Mouse (Mus musculus) MEL (cell line): ENCODE results near the gene Vmp1. TPM values are rescaled to one million over a fixed set of nuclear protein-coding genes. Genes with fewer than 3 reads are reported as not detected.

ENCODE experiments used
- DNase-seq: peaks from one replicate; pipeline ENCODE4 v3.0.0; 2011; ENCODE audit warnings: low read depth, low spot score
- H3K27ac ChIP-seq: 2 replicates; pipeline ENCODE4 v1.5.1; 2012; ENCODE audit warnings: low read depth, mild to moderate bottlenecking, control low read depth, low read length, moderate library complexity; ENCODE audit not compliant: control insufficient read depth
- H3K27me3 ChIP-seq, 2 experiments: fragments of 150-350 bp in 1 of 2; sonication (generic) in 1 of 2; 2 replicates each; pipeline ENCODE4 v1.6.1; 2012; ENCODE audit warnings: low read length in 2 of 2, mild to moderate bottlenecking in 2 of 2, improper control_type of control experiment in 1 of 2, moderate library complexity in 1 of 2; ENCODE audit not compliant: insufficient read depth in 2 of 2, control insufficient read depth in 1 of 2
- H3K36me3 ChIP-seq, 2 experiments: 2 replicates each; pipeline ENCODE4 v1.6.1; 2012 to 2014; ENCODE audit warnings: low read length in 2 of 2, improper control_type of control experiment in 1 of 2, inconsistent platforms in 1 of 2, mild to moderate bottlenecking in 1 of 2; ENCODE audit not compliant: insufficient read depth in 2 of 2, control insufficient read depth in 1 of 2
- H3K4me1 ChIP-seq, 2 experiments: fragments of 150-350 bp in 1 of 2; sonication (generic) in 1 of 2; 2 replicates each; pipeline ENCODE4 v1.6.1; 2012; ENCODE audit warnings: low read length in 2 of 2, improper control_type of control experiment in 1 of 2, mild to moderate bottlenecking in 1 of 2; ENCODE audit not compliant: insufficient read depth in 2 of 2, control insufficient read depth in 1 of 2
- H3K4me3 ChIP-seq, 2 experiments: fragments of 150-350 bp in 1 of 2; sonication (generic) in 1 of 2; 2 replicates each; pipeline ENCODE4 v1.5.1; 2012; ENCODE audit warnings: low read depth in 2 of 2, low read length in 2 of 2, mild to moderate bottlenecking in 2 of 2, moderate library complexity in 2 of 2, control low read depth in 1 of 2, improper control_type of control experiment in 1 of 2; ENCODE audit not compliant: control insufficient read depth in 1 of 2, insufficient read depth in 1 of 2
- H3K79me2 ChIP-seq: 2 replicates; pipeline ENCODE4 v1.6.1; 2012; ENCODE audit warnings: mild to moderate bottlenecking, low read length, moderate library complexity; ENCODE audit not compliant: control insufficient read depth, poor library complexity, insufficient read depth
- H3K9ac ChIP-seq: 2 replicates; pipeline ENCODE4 v1.6.1; 2012; ENCODE audit warnings: low read depth, mild to moderate bottlenecking, control low read depth, low read length, moderate library complexity; ENCODE audit not compliant: control insufficient read depth, poor library complexity, severe bottlenecking
- H3K9me3 ChIP-seq: fragments of 150-350 bp; sonication (generic); replicated peaks from 2 replicates; pipeline ENCODE4 v1.6.1; 2012; ENCODE audit warnings: mild to moderate bottlenecking, low read length, improper control_type of control experiment, moderate library complexity; ENCODE audit not compliant: insufficient read depth
- BHLHE40 ChIP-seq: IDR thresholded peaks from 2 replicates; pipeline ENCODE4 v1.6.1; 2012; ENCODE audit warnings: low read depth, mild to moderate bottlenecking, inconsistent platforms, low read length, improper control_type of control experiment, borderline replicate concordance
- CHD1 ChIP-seq: IDR thresholded peaks from 2 replicates; pipeline ENCODE4 v1.6.1; 2012; ENCODE audit warnings: low read depth, mild to moderate bottlenecking, inconsistent platforms, low read length, improper control_type of control experiment
- ETS1 ChIP-seq: IDR thresholded peaks from 2 replicates; pipeline ENCODE4 v1.6.1; 2012; ENCODE audit warnings: low read depth, mild to moderate bottlenecking, inconsistent platforms, low read length, improper control_type of control experiment, moderate library complexity
- GATA1 ChIP-seq: IDR thresholded peaks from 2 replicates; pipeline ENCODE4 v1.6.1; 2011; ENCODE audit warnings: low read depth, low read length, improper control_type of control experiment
- HCFC1 ChIP-seq: IDR thresholded peaks from 2 replicates; pipeline ENCODE4 v1.6.1; 2012; ENCODE audit warnings: low read depth, mild to moderate bottlenecking, inconsistent platforms, low read length, improper control_type of control experiment, moderate library complexity
- KAT2A ChIP-seq: conservative IDR thresholded peaks from 2 replicates; pipeline ENCODE4 v1.6.1; 2012; ENCODE audit warnings: low read depth, low read length, improper control_type of control experiment, inconsistent platforms
- MEF2A ChIP-seq: IDR thresholded peaks from 2 replicates; pipeline ENCODE4 v1.6.1; 2014; ENCODE audit warnings: low read depth, mild to moderate bottlenecking, inconsistent platforms, low read length, improper control_type of control experiment; ENCODE audit not compliant: poor library complexity, insufficient replicate concordance, severe bottlenecking; ENCODE audit errors: extremely low read depth
- MXI1 ChIP-seq: IDR thresholded peaks from 2 replicates; pipeline ENCODE4 v1.6.1; 2011; ENCODE audit warnings: mild to moderate bottlenecking, low read depth, low read length, improper control_type of control experiment
- MYB ChIP-seq: IDR thresholded peaks from 2 replicates; pipeline ENCODE4 v1.6.1; 2011; ENCODE audit warnings: mild to moderate bottlenecking, low read depth, low read length, improper control_type of control experiment
- POLR2AphosphoS5 ChIP-seq: IDR thresholded peaks from 2 replicates; pipeline ENCODE4 v1.6.1; 2012; ENCODE audit warnings: low read depth, borderline replicate concordance, mild to moderate bottlenecking, inconsistent platforms, low read length, moderate library complexity, mixed read lengths
- RAD21 ChIP-seq: IDR thresholded peaks from 2 replicates; pipeline ENCODE4 v1.6.1; 2011; ENCODE audit warnings: mild to moderate bottlenecking, low read depth, low read length, improper control_type of control experiment
- RCOR1 ChIP-seq: IDR thresholded peaks from 2 replicates; pipeline ENCODE4 v1.6.1; 2012; ENCODE audit warnings: low read depth, mild to moderate bottlenecking, inconsistent platforms, low read length, improper control_type of control experiment
- UBTF ChIP-seq: IDR thresholded peaks from 2 replicates; pipeline ENCODE4 v1.6.1; 2012; ENCODE audit warnings: low read depth, mild to moderate bottlenecking, inconsistent platforms, low read length, improper control_type of control experiment, moderate library complexity, borderline replicate concordance; ENCODE audit not compliant: insufficient read depth
- ZKSCAN1 ChIP-seq: IDR thresholded peaks from 2 replicates; pipeline ENCODE4 v1.6.1; 2012; ENCODE audit warnings: low read depth, mild to moderate bottlenecking, inconsistent platforms, low read length, improper control_type of control experiment, moderate library complexity
- ZNF384 ChIP-seq: IDR thresholded peaks from 2 replicates; pipeline ENCODE4 v1.6.1; 2012; ENCODE audit warnings: low read depth, mild to moderate bottlenecking, inconsistent platforms, low read length, improper control_type of control experiment
- polyA plus RNA-seq, 2 experiments: library from polyadenylated mRNA; stranded (reverse) in 1 of 2; unstranded in 1 of 2; fragments of >175 nt in 1 of 2; fragments of >200 nt in 1 of 2; gene quantifications; 2 replicates each; pipeline versions ENCODE4 v1.2.1 to v1.2.4; 2012; ENCODE audit warnings: low replicate concordance in 2 of 2, low read depth in 1 of 2; ENCODE audit not compliant: insufficient read length in 2 of 2, insufficient read depth in 1 of 2, missing spikeins in 1 of 2
- total RNA-seq: library from RNA; depleted of rRNA; stranded (reverse); fragments of 300-350 nt; gene quantifications from 2 replicates; pipeline ENCODE4 v1.2.3, GENCODE M21; 2012

Gene Vmp1
- total and polyA plus RNA-seq, 3 experiments = 61.8 to 94.9 TPM; not detected in 1

GRCm38 (mm10) chr11:86581250-86581753, 102.3 kb downstream of the Vmp1 start (continued):
- peak; percentile 7; the same call in 1 of the 2 replicates for TF ChIP-seq MXI1

GRCm38 (mm10) chr11:86580319-86581113, 103.1 kb downstream of the Vmp1 start:
- H3K9ac ChIP-seq = peak overlapping the region; percentile 88
- peaks cover 27% of the 10 kb centered on the region for H3K79me2 ChIP-seq
- H3K27me3 ChIP-seq = no peaks in the 10 kb centered on the region
- H3K4me1 ChIP-seq = peaks cover 11 to 34% of the 10 kb centered on the region in 2 experiments
- peak; percentile 63 for DNase-seq
- H3K9me3 ChIP-seq = no peaks in the 10 kb centered on the region
- TF ChIP-seq HCFC1 (peak; percentile 20; the same call in 1 of the 2 replicates), BHLHE40 (peak; percentile 7; the same call in 1 of the 2 replicates), POLR2AphosphoS5 (0 out of 2 replicates have a peak, but pooled peaks have one; percentile 26), ZKSCAN1 (0 out of 2 replicates have a peak, but pooled peaks have one; percentile 7), UBTF (no peak)
- H3K36me3 ChIP-seq = peaks cover 4 to 35% of the 10 kb centered on the region in 2 experiments; a peak in 3 of 4 replicates
- peak overlapping the region; percentile 96 for H3K27ac ChIP-seq
- peak overlapping the region; percentile 69 to 74 for H3K4me3 ChIP-seq

- no peak for DNase-seq
- Histone ChIP-seq H3K4me1 (peaks cover 11 to 34% of the 10 kb centered on the region in 2 experiments), H3K36me3 (peaks cover 4 to 35% of the 10 kb centered on the region in 2 experiments; a peak in 3 of 4 replicates), H3K4me3 (no peak overlapping the region), H3K27ac (no peak overlapping the region), H3K27me3 (no peaks in the 10 kb centered on the region), H3K9me3 (no peaks in the 10 kb centered on the region), H3K9ac (no peak overlapping the region), H3K79me2 (peaks cover 21% of the 10 kb centered on the region)
- no peak for TF ChIP-seq KAT2A
- no peak for TF ChIP-seq RAD21
- no peak for TF ChIP-seq ETS1
- no peak for TF ChIP-seq MEF2A
- no peak for TF ChIP-seq MYB
- no peak for TF ChIP-seq ZNF384
- no peak for TF ChIP-seq CHD1
- TF ChIP-seq RCOR1 = no peak
- no peak for TF ChIP-seq GATA1
Measured at GRCm38 (mm10) chr11:86579731-86580318, 103.8 kb downstream of the Vmp1 start.
